Mouse (Mus musculus) limb, embryonic 14.5 days (tissue): ENCODE results near the gene Zranb3. TPM values are rescaled to one million over a fixed set of nuclear protein-coding genes. Genes with fewer than 3 reads are reported as not detected.

Source experiments
- ATAC-seq: fragments of 200-750 bp; cut with Nextera tagmentation; 2 replicates; pipeline ENCODE4 v1.8.0; 2017; ENCODE audit warnings: low read depth, moderate number of reproducible peaks, moderate TSS enrichment; ENCODE audit not compliant: low FRiP score
- DNase-seq: peaks from one replicate; pipeline ENCODE4 v3.0.0-alpha.2; 2015; ENCODE audit warnings: low spot score
- H3K27ac ChIP-seq: fragments of 300-500 bp; sonication (generic); replicated peaks from 2 replicates; pipeline ENCODE4 v1.5.1; 2014; ENCODE audit warnings: low read depth, mild to moderate bottlenecking, low read length, moderate library complexity, mixed read lengths
- H3K27me3 ChIP-seq: fragments of 300-500 bp; sonication (generic); 2 replicates; pipeline ENCODE4 v1.6.1; 2014; ENCODE audit warnings: low read length, mixed read lengths; ENCODE audit not compliant: control insufficient read depth, insufficient read depth
- H3K36me3 ChIP-seq: fragments of 300-500 bp; sonication (generic); 2 replicates; pipeline ENCODE4 v1.6.1; 2014; ENCODE audit warnings: mild to moderate bottlenecking, low read length, moderate library complexity, mixed read lengths; ENCODE audit not compliant: control insufficient read depth, insufficient read depth
- H3K4me1 ChIP-seq: fragments of 300-500 bp; sonication (generic); 2 replicates; pipeline ENCODE4 v1.6.1; 2014; ENCODE audit warnings: antibody characterized with exemption, low read length, mixed read lengths; ENCODE audit not compliant: control insufficient read depth, insufficient read depth
- H3K4me2 ChIP-seq: fragments of 300-500 bp; sonication (generic); replicated peaks from 2 replicates; pipeline ENCODE4 v1.6.1; 2014; ENCODE audit warnings: low read depth, mild to moderate bottlenecking, low read length, moderate library complexity; ENCODE audit not compliant: severe bottlenecking
- H3K4me3 ChIP-seq: fragments of 300-500 bp; sonication (generic); replicated peaks from 2 replicates; pipeline ENCODE4 v1.5.1; 2014; ENCODE audit warnings: low read length
- H3K9ac ChIP-seq: fragments of 300-500 bp; sonication (generic); 2 replicates; pipeline ENCODE4 v1.6.1; 2014; ENCODE audit warnings: mild to moderate bottlenecking, low read depth, low read length, moderate library complexity; ENCODE audit not compliant: severe bottlenecking
- H3K9me3 ChIP-seq: fragments of 300-500 bp; sonication (generic); 2 replicates; pipeline ENCODE4 v1.6.1; 2016; ENCODE audit warnings: low read length; ENCODE audit not compliant: control insufficient read depth
- POLR2A ChIP-seq: fragments of 200-500 bp; IDR thresholded peaks from 2 replicates; pipeline ENCODE4 v1.8.0; 2012; ENCODE audit warnings: inconsistent platforms, mild to moderate bottlenecking, moderate library complexity, borderline replicate concordance; ENCODE audit not compliant: insufficient read depth, insufficient read length; ENCODE audit errors: extremely low read depth
- whole genome bisulfite sequencing: fragments of 180-500 bp; shearing (Covaris S2); extraction: QIAGEN DNeasy Blood & Tissue Kit; methylation state at CpG from one replicate; pipeline ENCODE4 v1.1.7; 2014; 5-methylcytosine and 5-hydroxymethylcytosine counted together
- polyA plus RNA-seq, 2 experiments: library from polyadenylated mRNA; depleted of rRNA in 1 of 2; stranded (reverse) in 1 of 2; unstranded in 1 of 2; fragments of >200 nt; fragmentation: Nextera tagmentation in 1 of 2; extraction: Ambion mirVana in 1 of 2; gene quantifications; 2 replicates each; pipeline versions ENCODE4 v1.2.1 to v1.2.3; 2012 to 2014

The Zranb3 gene
- polyA plus RNA-seq, 2 experiments, result 6.9 to 13.0 TPM

GRCm38 (mm10) chr1:127989876-127990731 is 112.7 kb downstream of the Zranb3 start:
- H3K4me3 ChIP-seq, result no peak overlapping the region
- ATAC-seq (no peak), DNase-seq (no peak)
- no peaks in the 10 kb centered on the region for H3K36me3 ChIP-seq
- H3K9me3 ChIP-seq, result no peaks in the 10 kb centered on the region
- no peak for TF ChIP-seq POLR2A
- H3K4me1 ChIP-seq, result no peaks in the 10 kb centered on the region
- H3K27me3 ChIP-seq, result no peaks in the 10 kb centered on the region
- WGBS, result 64% methylated on average over 9 of the region's 9 CpGs
- no peak overlapping the region for H3K4me2 ChIP-seq
- H3K9ac ChIP-seq, result no peak overlapping the region
- H3K27ac ChIP-seq, result no peak overlapping the region

- Histone ChIP-seq H3K27ac (no peak overlapping the region), H3K4me1 (no peaks in the 10 kb centered on the region), H3K36me3 (no peaks in the 10 kb centered on the region), H3K9ac (no peak overlapping the region), H3K27me3 (no peaks in the 10 kb centered on the region), H3K4me2 (no peak overlapping the region), H3K9me3 (no peaks in the 10 kb centered on the region), H3K4me3 (no peak overlapping the region)
- no peak for TF ChIP-seq POLR2A
- DNase-seq (no peak), ATAC-seq (no peak)
- WGBS, result 73% methylated on average over 4 of the region's 4 CpGs
Measured at GRCm38 (mm10) chr1:127989387-127989786, 113.5 kb downstream of the Zranb3 start.

- TF ChIP-seq POLR2A, result no peak
- no peak overlapping the region for H3K4me2 ChIP-seq
- WGBS, result 68% methylated on average over 3 of the region's 3 CpGs
- no peak overlapping the region for H3K9ac ChIP-seq
- DNase-seq (no peak), ATAC-seq (no peak)
- H3K27me3 ChIP-seq, result no peaks in the 10 kb centered on the region
- no peak overlapping the region for H3K27ac ChIP-seq
- no peak overlapping the region for H3K4me3 ChIP-seq
- no peaks in the 10 kb centered on the region for H3K36me3 ChIP-seq
- no peaks in the 10 kb centered on the region for H3K4me1 ChIP-seq
- H3K9me3 ChIP-seq, result no peaks in the 10 kb centered on the region
Measured at GRCm38 (mm10) chr1:127988246-127988645, 114.6 kb downstream of the Zranb3 start.

GRCm38 (mm10) chr1:127985391-127985790 is 117.5 kb downstream of the Zranb3 start:
- DNase-seq (no peak), ATAC-seq (no peak)
- Histone ChIP-seq H3K4me1 (no peaks in the 10 kb centered on the region), H3K4me3 (no peak overlapping the region), H3K27me3 (no peaks in the 10 kb centered on the region), H3K36me3 (no peaks in the 10 kb centered on the region), H3K9ac (no peak overlapping the region), H3K27ac (no peak overlapping the region), H3K9me3 (no peaks in the 10 kb centered on the region), H3K4me2 (no peak overlapping the region)
- whole genome bisulfite sequencing, result 16% methylated on average over 3 of the region's 3 CpGs
- TF ChIP-seq POLR2A, result no peak

DNA sequence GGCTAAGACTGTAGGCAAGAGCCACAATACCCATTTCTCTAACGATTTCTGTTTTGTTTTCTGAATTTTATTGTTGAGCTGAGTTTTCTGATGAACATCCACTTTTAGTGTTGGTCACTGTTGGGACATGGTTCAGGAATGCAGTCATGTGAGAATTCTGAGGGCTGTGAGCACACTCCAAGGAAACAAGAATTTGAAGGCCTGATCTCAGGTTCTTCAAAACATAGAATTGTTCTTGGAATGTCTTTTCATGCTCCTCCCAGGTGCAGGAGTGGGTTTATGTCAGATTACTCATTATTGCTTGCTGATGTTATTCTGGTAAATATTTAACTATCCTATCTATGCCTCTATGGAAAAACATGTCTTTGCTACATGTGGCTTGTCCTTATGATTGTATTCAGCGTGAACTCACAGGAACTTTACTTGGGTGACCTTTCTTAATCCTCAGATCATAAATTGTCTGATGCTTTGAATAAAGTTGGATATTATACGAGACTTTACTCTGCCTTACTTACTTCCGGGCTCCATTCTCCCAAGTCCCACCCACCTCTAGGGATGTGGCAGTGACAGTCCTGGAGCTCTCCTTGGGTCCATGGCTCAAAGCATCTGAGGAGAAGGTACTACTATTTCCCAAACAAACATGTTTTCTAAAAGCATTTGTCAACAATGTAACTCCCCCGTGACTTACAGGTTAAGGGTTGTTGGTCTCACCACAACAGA is 119.4 kb downstream of the Zranb3 start:
- Histone ChIP-seq H3K9ac (no peak overlapping the region), H3K9me3 (no peaks in the 10 kb centered on the region), H3K4me3 (no peak overlapping the region), H3K27me3 (no peaks in the 10 kb centered on the region), H3K4me2 (no peak overlapping the region), H3K36me3 (no peaks in the 10 kb centered on the region), H3K27ac (no peak overlapping the region), H3K4me1 (no peaks in the 10 kb centered on the region)
- DNase-seq, result no peak
- ATAC-seq, result no peak
- WGBS, result 85% methylated on average over 5 of the region's 5 CpGs
- no peak for TF ChIP-seq POLR2A
